Comparison of ENCODE assay signal across 20 mouse cellular contexts in genomic region chr8:79573491-79573890, GRCm38 (mm10).
DNase-seq lines count a peak whose midpoint lies in the region; TF ChIP-seq lines count a peak whose summit lies in the region.
"Had no signal": no experiment of that assay in that cellular context is flagged by ENCODE, and none has a peak within 500 bp of the region (broad histone marks: within the 10 kb centered on the region; RNA-seq: fewer than 3 reads in every experiment).

No protein-coding gene starts in this region.

- no peaks in the 10 kb centered on the region for H3K36me3 ChIP-seq in heart, embryonic 10.5 days
- no peaks in the 10 kb centered on the region for H3K36me3 ChIP-seq in heart, adult 2 months (ENCODE audit: control insufficient read depth, insufficient read depth, low read length)
- H3K36me3 ChIP-seq: embryonic facial prominence, embryonic 13.5 days; forebrain, embryonic 15.5 days; G1E had no signal

- 79% methylated on average over 7 of the region's 7 CpGs for WGBS in heart, embryonic 10.5 days
- WGBS in heart, adult 2 months, result 84% methylated on average over 7 of the region's 7 CpGs

- no peak for TF ChIP-seq POLR2A in heart, adult 2 months (IDR thresholded peaks at IDR 0.05; ENCODE audit: insufficient read depth, low read depth, low read length)

- no peaks in the 10 kb centered on the region for H3K4me1 ChIP-seq in heart, embryonic 10.5 days
- H3K4me1 ChIP-seq in heart, adult 2 months (ENCODE audit: control insufficient read depth, insufficient read depth, low read length), result peaks cover 3% of the 10 kb centered on the region; the same call in 1 of the 2 replicates
- H3K4me1 ChIP-seq: embryonic facial prominence, embryonic 13.5 days; forebrain, embryonic 13.5 days; forebrain, embryonic 15.5 days had no signal

- no peaks in the 10 kb centered on the region for H3K27me3 ChIP-seq in heart, embryonic 10.5 days (ENCODE audit: insufficient read depth, poor library complexity, severe bottlenecking)
- no peaks in the 10 kb centered on the region for H3K27me3 ChIP-seq in heart, adult 2 months (ENCODE audit: control insufficient read depth, insufficient read depth, low read length)
- H3K27me3 ChIP-seq: CH12.LX; embryonic facial prominence, embryonic 13.5 days; forebrain, embryonic 13.5 days; forebrain, embryonic 15.5 days; Patski had no signal

- H3K4me3 ChIP-seq in heart, embryonic 10.5 days, result no peak overlapping the region
- H3K4me3 ChIP-seq in heart, adult 2 months, result no peak overlapping the region
- H3K4me3 ChIP-seq: embryonic facial prominence, embryonic 13.5 days; forebrain, embryonic 13.5 days; forebrain, embryonic 15.5 days had no signal

- peak; percentile 9 for DNase-seq in gastrocnemius, adult 18-20 months (ENCODE audit: low spot score)
- DNase-seq in gastrocnemius, postnatal 4 days (ENCODE audit: low spot score in 2 of 2), result no peak
- peak; percentile 13 for DNase-seq in heart, embryonic 10.5 days (ENCODE audit: low spot score)
- no peak for DNase-seq in heart, adult 2 months
- DNase-seq in B cell, adult 2 months, result no peak
- DNase-seq: adrenal gland, adult 8-10 months; adrenal gland, postnatal 14 days; adrenal gland, postnatal 36 days; cerebellum, adult 11-12 months; cerebellum, adult 2 months; cerebellum, adult 9-10 months; cerebellum, postnatal 10 days; cerebellum, postnatal 25 days; forebrain, postnatal 0 days had no signal

- no peaks in the 10 kb centered on the region for H3K9me3 ChIP-seq in heart, embryonic 10.5 days
- H3K9me3 ChIP-seq: embryonic facial prominence, embryonic 13.5 days; forebrain, embryonic 13.5 days; forebrain, embryonic 15.5 days; G1E had no signal

- H3K9ac ChIP-seq in heart, adult 2 months (ENCODE audit: low read depth, low read length), result no peak overlapping the region
- H3K9ac ChIP-seq: embryonic facial prominence, embryonic 13.5 days; forebrain, embryonic 13.5 days; forebrain, embryonic 15.5 days; forebrain, postnatal 0 days had no signal

- no peak for TF ChIP-seq CTCF in heart, adult 2 months (IDR thresholded peaks at IDR 0.05)

- TF ChIP-seq EP300 in heart, adult 2 months (IDR thresholded peaks at IDR 0.05; ENCODE audit: insufficient read depth, low read depth, low read length), result no peak

- H3K27ac ChIP-seq in heart, embryonic 10.5 days, result no peak overlapping the region
- H3K27ac ChIP-seq in heart, adult 2 months, result no peak overlapping the region
- H3K27ac ChIP-seq: embryonic facial prominence, embryonic 13.5 days; forebrain, embryonic 13.5 days; forebrain, embryonic 15.5 days had no signal

- H3K79me2 ChIP-seq in heart, adult 2 months (replicated peaks; ENCODE audit: control insufficient read depth, insufficient read depth, low read length), result no peaks in the 10 kb centered on the region

- intact Hi-C loops in heart, adult 2 months (cut with DNase I), result no loop called here

Comparison
In these comparisons a context has a peak if more than half of its experiments do, and no peak if none do; other contexts are left out.
1. DNase-seq: peak in gastrocnemius, adult 18-20 months (single experiment) and heart, embryonic 10.5 days (single experiment); none in gastrocnemius, postnatal 4 days (0 of 2), heart, adult 2 months (0 of 2) and B cell, adult 2 months (0 of 2).